Mouse (Mus musculus) lung, adult 18-20 months (tissue): ENCODE results near the gene Pik3r2.

Experiments used
- DNase-seq, 2 experiments: peaks; one replicate each; pipeline ENCODE4 v3.0.0; 2022; ENCODE audit warnings: mixed read lengths in 2 of 2

The Pik3r2 gene

GRCm38 (mm10) chr8:70738211-70738610, 38.3 kb downstream of the Pik3r2 start:
- DNase-seq = peak; percentile 84 to 91

- no peak for DNase-seq
Observed at GRCm38 (mm10) chr8:70737705-70738104, 38.8 kb downstream of the Pik3r2 start.

- no peak for DNase-seq
Observed at GRCm38 (mm10) chr8:70730956-70731355, 45.6 kb downstream of the Pik3r2 start.

- peak; percentile 42 to 55 for DNase-seq
Observed at GRCm38 (mm10) chr8:70729808-70730475, 46.6 kb downstream of the Pik3r2 start.

GRCm38 (mm10) chr8:70726721-70727120, 49.8 kb downstream of the Pik3r2 start:
- no peak for DNase-seq

- peak in 1 of 2 experiments; percentile 52 for DNase-seq
Observed at GRCm38 (mm10) chr8:70725792-70726447, 50.6 kb downstream of the Pik3r2 start.

- no peak for DNase-seq
Observed at GRCm38 (mm10) chr8:70724216-70724615, 52.3 kb downstream of the Pik3r2 start.

- DNase-seq = peak; percentile 78 to 87
Observed at GRCm38 (mm10) chr8:70723486-70724210, 52.9 kb downstream of the Pik3r2 start, which contains the start of gene Pde4c. Gene Pde4c, plus strand, starts transcription at chr8:70723720.

GRCm38 (mm10) chr8:70721601-70722000, 54.9 kb downstream of the Pik3r2 start:
- no peak for DNase-seq

GRCm38 (mm10) chr8:70720739-70721138, 55.8 kb downstream of the Pik3r2 start:
- peak; percentile 77 to 81 for DNase-seq

- peak; percentile 67 to 68 for DNase-seq
Observed at GRCm38 (mm10) chr8:70719796-70720270, 56.7 kb downstream of the Pik3r2 start.

- peak; percentile 68 to 75 for DNase-seq
Observed at GRCm38 (mm10) chr8:70718297-70718696, 58.2 kb downstream of the Pik3r2 start, which contains the start of gene Gm3336. Gene Gm3336, plus strand, starts transcription at chr8:70718543.
